Comparison of ENCODE assay signal across 5 mouse cellular contexts in the genomic region with DNA sequence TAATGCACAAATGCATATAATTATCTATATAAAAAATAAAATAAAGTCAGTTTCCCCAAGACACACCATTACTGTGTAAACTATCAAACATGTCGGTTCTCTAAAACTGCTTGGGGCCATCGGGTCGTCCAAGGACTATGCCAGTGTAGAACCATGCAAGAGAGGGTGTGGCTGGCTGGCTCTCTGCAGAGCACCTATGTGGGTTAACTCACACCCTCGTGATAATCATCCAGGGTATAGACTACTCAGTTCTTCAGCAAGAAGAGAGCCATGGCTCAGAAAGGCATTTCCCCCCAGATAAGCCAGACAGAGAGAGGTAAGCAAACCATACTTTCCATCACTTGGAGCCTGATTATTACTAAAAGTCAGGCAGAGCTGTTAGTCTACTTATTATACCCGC.
"Had no signal": no experiment of that assay in that cellular context is flagged by ENCODE, and none has a peak within 500 bp of the region (broad histone marks: within the 10 kb centered on the region; RNA-seq: fewer than 3 reads in every experiment).

No protein-coding gene starts in this region.

- H3K9ac ChIP-seq: kidney, embryonic 15.5 days; liver, embryonic 12.5 days; lung, embryonic 14.5 days; midbrain, embryonic 12.5 days; neural tube, embryonic 15.5 days had no signal

- H3K4me2 ChIP-seq: kidney, embryonic 15.5 days; lung, embryonic 14.5 days; midbrain, embryonic 12.5 days; neural tube, embryonic 15.5 days had no signal

- H3K36me3 ChIP-seq: midbrain, embryonic 12.5 days; neural tube, embryonic 15.5 days had no signal

- H3K27me3 ChIP-seq: kidney, embryonic 15.5 days; liver, embryonic 12.5 days; midbrain, embryonic 12.5 days; neural tube, embryonic 15.5 days had no signal

- H3K4me3 ChIP-seq: kidney, embryonic 15.5 days; liver, embryonic 12.5 days; midbrain, embryonic 12.5 days; neural tube, embryonic 15.5 days had no signal

- H3K4me1 ChIP-seq: kidney, embryonic 15.5 days; midbrain, embryonic 12.5 days; neural tube, embryonic 15.5 days had no signal

- ATAC-seq: liver, embryonic 12.5 days had no signal

- H3K27ac ChIP-seq: kidney, embryonic 15.5 days; liver, embryonic 12.5 days; midbrain, embryonic 12.5 days; neural tube, embryonic 15.5 days had no signal

- H3K9me3 ChIP-seq: kidney, embryonic 15.5 days; liver, embryonic 12.5 days; midbrain, embryonic 12.5 days; neural tube, embryonic 15.5 days had no signal
